Mouse (Mus musculus): ENCODE results near the gene Tmem169.

Tmem169 gene

DNA sequence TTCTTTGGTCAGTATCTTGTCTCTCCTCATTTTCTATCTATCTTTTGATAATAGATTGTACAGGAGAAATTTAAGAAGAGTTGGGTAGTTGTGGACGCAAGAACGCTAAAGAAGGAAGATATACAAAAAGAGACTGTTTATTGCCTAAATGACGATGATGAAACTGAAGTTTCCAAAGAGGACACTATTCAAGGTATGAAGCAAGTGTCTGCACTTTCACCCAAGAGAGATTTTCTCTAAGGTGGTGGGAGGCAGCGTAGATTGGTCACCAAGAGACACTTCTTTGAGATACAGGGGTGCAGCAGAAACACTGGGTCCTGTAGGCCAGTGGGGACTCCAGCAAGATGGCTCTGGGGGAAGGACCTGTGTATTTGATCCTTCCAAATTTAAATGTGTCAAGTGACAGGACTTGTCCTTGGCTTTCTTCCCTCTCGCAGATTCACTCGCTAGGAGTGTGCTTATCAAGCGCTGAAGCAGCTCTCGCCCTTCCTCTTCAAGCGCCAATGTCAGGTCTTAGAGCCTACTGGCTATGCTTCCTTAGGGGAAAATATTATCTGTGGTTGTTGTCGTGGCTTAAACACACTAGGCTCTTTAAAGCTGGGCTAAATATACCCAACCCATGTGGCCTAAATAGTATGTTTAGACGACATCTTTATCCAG is 42.1 kb downstream of the Tmem169 start:
- no peak for DNase-seq (ENCODE audit: low spot score)

DNA sequence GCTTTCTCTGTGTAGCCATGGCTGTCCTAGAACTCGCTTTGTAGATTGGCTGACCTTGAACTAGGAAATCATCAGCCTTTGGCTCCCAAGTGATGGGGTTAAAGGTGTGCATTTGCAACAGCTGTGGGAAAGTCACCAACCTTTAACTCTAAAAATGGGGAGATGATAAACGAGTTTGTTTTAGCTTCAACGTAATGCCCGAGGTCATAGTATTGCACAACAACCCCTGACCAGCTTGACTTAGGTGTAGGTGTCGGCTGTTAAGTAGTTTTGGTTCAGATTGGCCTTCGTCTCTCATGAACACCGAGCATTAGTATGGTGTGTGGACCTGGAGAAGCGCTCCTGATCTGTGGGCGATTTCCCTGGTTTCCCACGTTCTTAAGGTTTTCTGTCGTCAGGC is 50.6 kb downstream of the Tmem169 start:
- no peak for DNase-seq (ENCODE audit: low spot score)

DNA sequence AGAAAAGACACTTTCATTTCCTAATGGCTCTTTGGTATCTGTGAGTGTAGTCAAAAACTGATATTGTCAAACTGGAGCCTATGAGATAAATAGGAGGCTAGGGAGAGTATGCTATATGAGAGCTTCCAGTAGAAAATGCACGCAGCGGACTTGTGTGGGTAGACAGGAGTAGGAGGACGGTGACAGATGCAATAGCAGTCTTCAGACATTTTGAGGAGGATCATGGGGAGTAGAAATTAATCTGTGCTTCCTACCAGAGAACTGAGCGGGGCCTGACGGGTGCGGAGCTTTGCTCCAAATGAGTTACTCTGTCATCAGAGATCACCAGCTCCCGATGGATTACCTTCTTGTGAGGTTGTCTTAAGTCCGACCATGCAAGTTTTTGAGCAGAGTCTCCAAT is 52.6 kb downstream of the Tmem169 start:
- no peak for DNase-seq (ENCODE audit: low spot score)

DNA sequence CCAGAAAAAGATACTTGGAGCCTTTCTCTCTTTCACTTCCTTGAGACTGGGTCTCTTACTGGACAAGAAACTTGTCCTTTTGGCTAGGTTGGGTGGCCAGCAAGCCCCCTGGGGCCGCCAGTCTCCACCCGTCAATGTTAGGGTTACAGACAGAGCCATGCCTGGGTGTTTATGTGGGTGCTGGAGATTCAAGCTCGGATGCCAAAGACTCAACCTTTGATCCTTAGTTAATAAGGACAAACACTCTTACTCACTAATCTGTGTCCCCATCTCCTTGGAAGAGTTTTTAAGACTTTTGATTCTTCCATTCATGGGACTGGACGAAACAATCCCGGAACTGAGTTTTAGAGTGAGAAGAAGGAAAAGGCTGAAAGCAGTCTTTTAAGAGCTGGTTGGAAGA is 54.2 kb downstream of the Tmem169 start:
- no peak for DNase-seq (ENCODE audit: low spot score)

DNA sequence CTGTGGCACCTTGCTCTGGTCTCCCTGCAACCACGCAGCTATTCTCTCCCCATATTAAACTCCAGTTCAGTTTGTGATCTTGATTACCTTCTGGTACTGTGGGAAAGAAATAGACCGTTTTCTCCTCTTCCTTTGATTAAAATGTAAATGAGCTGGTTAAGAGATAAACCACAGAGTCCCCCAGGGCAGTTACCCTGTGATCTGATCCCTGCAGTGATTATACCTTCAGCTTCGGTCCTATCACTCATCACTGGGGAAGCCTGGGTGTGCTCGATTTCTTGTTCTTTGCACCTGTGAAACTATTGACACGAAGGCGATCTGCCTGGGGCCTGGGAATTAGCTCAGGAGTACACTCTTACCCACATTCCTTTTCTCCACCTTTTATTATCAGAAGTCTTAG is 63.7 kb downstream of the Tmem169 start:
- DNase-seq (ENCODE audit: low spot score), result no peak

Data from ovary, postnatal 14 days (tissue).